ENCODE assay signal across 8 mouse cellular contexts in genomic region chr13:112928038-112928668, GRCm38 (mm10). TPM values are rescaled to one million over a fixed set of nuclear protein-coding genes. Genes with fewer than 3 reads are reported as not detected.
DNase-seq lines count a peak whose midpoint lies in the region; ATAC-seq and TF ChIP-seq lines count a peak whose summit lies in the region.

No protein-coding gene starts in this region.

- 5% methylated on average over 8 of the region's 8 CpGs for WGBS in embryonic facial prominence, embryonic 11.5 days
- 5% methylated on average over 8 of the region's 8 CpGs for WGBS in limb, embryonic 14.5 days

- H3K4me3 ChIP-seq in gastrocnemius, adult 2 months: peak overlapping the region; percentile 95
- peak overlapping the region; percentile 64 for H3K4me3 ChIP-seq in embryonic facial prominence, embryonic 11.5 days (ENCODE audit: low read depth, low read length)
- peak overlapping the region; percentile 80 for H3K4me3 ChIP-seq in limb, embryonic 14.5 days (replicated peaks; ENCODE audit: low read length)

- peak overlapping the region; percentile 85 for H3K27ac ChIP-seq in gastrocnemius, adult 2 months
- peak overlapping the region; percentile 72; the same call in 1 of the 2 replicates for H3K27ac ChIP-seq in embryonic facial prominence, embryonic 11.5 days (replicated peaks; ENCODE audit: low read depth, low read length)
- peak overlapping the region; percentile 74 for H3K27ac ChIP-seq in limb, embryonic 14.5 days (replicated peaks; ENCODE audit: low read depth, low read length)

- no peak for DNase-seq in gastrocnemius, adult 2 months
- DNase-seq in gastrocnemius, postnatal 25 days: no peak
- DNase-seq in 416B (ENCODE audit: low read depth): peak; percentile 32
- DNase-seq in embryonic facial prominence, embryonic 11.5 days (ENCODE audit: low spot score): peak; percentile 24
- DNase-seq in limb, embryonic 14.5 days (ENCODE audit: low spot score): no peak
- no peak for DNase-seq in right cerebral cortex, postnatal 36 days (ENCODE audit: low spot score in 2 of 2)
- no peak for DNase-seq in frontal cortex, postnatal 36 days (ENCODE audit: low spot score in 2 of 2)
- DNase-seq in layer of hippocampus, postnatal 36 days: no peak

- peaks cover 3% of the 10 kb centered on the region; the same call in 1 of the 2 replicates for H3K4me1 ChIP-seq in embryonic facial prominence, embryonic 11.5 days (ENCODE audit: control insufficient read depth, insufficient read depth, low read length)
- H3K4me1 ChIP-seq in limb, embryonic 14.5 days (ENCODE audit: control insufficient read depth, insufficient read depth, low read length): peaks cover 14% of the 10 kb centered on the region

- no peak for ATAC-seq in embryonic facial prominence, embryonic 11.5 days (replicated peaks; ENCODE audit: insufficient number of reproducible peaks, low FRiP score, low TSS enrichment, low read depth)
- no peak for ATAC-seq in limb, embryonic 14.5 days (ENCODE audit: low FRiP score, low read depth)

- intact Hi-C loops in gastrocnemius, adult 2 months (cut with DNase I): loop anchor here (1.0 to 5.0 kb wide), 2 partner anchors 108 to 266 kb away; partner anchors contain the start of gene Slc38a9

- peak overlapping the region; percentile 66 for H3K4me2 ChIP-seq in embryonic facial prominence, embryonic 11.5 days (ENCODE audit: low read depth, low read length)
- peak overlapping the region; percentile 81 for H3K4me2 ChIP-seq in limb, embryonic 14.5 days (replicated peaks; ENCODE audit: low read depth, low read length, severe bottlenecking)

- no peak for TF ChIP-seq POLR2A in limb, embryonic 14.5 days (IDR thresholded peaks at IDR 0.05; ENCODE audit: borderline replicate concordance, extremely low read depth, insufficient read depth, insufficient read length)

- no peak for TF ChIP-seq CTCF in gastrocnemius, adult 2 months (IDR thresholded peaks at IDR 0.05)

- no peaks in the 10 kb centered on the region for H3K27me3 ChIP-seq in embryonic facial prominence, embryonic 11.5 days (ENCODE audit: control insufficient read depth, insufficient read depth, low read length)
- no peaks in the 10 kb centered on the region for H3K27me3 ChIP-seq in limb, embryonic 14.5 days (ENCODE audit: control insufficient read depth, insufficient read depth, low read length)

- H3K9ac ChIP-seq in embryonic facial prominence, embryonic 11.5 days (replicated peaks; ENCODE audit: low read length): peak overlapping the region; percentile 57
- H3K9ac ChIP-seq in limb, embryonic 14.5 days (ENCODE audit: low read depth, low read length, severe bottlenecking): peak overlapping the region; percentile 78

- no peaks in the 10 kb centered on the region for H3K9me3 ChIP-seq in embryonic facial prominence, embryonic 11.5 days (replicated peaks; ENCODE audit: control insufficient read depth, low read length)
- H3K9me3 ChIP-seq in limb, embryonic 14.5 days (ENCODE audit: control insufficient read depth, low read length): no peaks in the 10 kb centered on the region

- peaks cover 4% of the 10 kb centered on the region for H3K36me3 ChIP-seq in embryonic facial prominence, embryonic 11.5 days (replicated peaks; ENCODE audit: control insufficient read depth, insufficient read depth, low read depth, low read length)
- peaks cover 22% of the 10 kb centered on the region for H3K36me3 ChIP-seq in limb, embryonic 14.5 days (ENCODE audit: control insufficient read depth, insufficient read depth, low read length)

RNA-seq across cellular contexts. Expression of gene Dhx29, which starts 0.9 kb away (rescaled TPM):
- total RNA-seq in gastrocnemius, adult 2 months (2021): 10 to 100 TPM; 13.4 to 16.0 TPM
- 10 to 100 TPM; 11.0 to 12.0 TPM for total RNA-seq in gastrocnemius, postnatal 25 days (2021)
- polyA plus RNA-seq in embryonic facial prominence, embryonic 11.5 days (2014; fragmentation: Nextera tagmentation; extraction: Ambion mirVana): 35.5 TPM in 2 replicates
- polyA plus RNA-seq in limb, embryonic 14.5 days (2012; rRNA removed): 10.4 and 13.2 TPM in 2 replicates
- 20.5 and 24.6 TPM in 2 replicates for polyA plus RNA-seq in limb, embryonic 14.5 days (2014; fragmentation: Nextera tagmentation; extraction: Ambion mirVana)
- 10 to 100 TPM; 23.5 to 26.4 TPM for total RNA-seq in layer of hippocampus, postnatal 36 days (2021)

RNA-seq across cellular contexts. Expression of gene Mtrex, which starts 1.0 kb away (rescaled TPM):
- total RNA-seq in gastrocnemius, adult 2 months (2021): 10 to 100 TPM; 29.5 to 31.1 TPM
- total RNA-seq in gastrocnemius, postnatal 25 days (2021): 10 to 100 TPM; 24.3 to 24.8 TPM
- 106 and 121 TPM in 2 replicates for polyA plus RNA-seq in embryonic facial prominence, embryonic 11.5 days (2014; fragmentation: Nextera tagmentation; extraction: Ambion mirVana)
- polyA plus RNA-seq in limb, embryonic 14.5 days (2012; rRNA removed): 41.3 and 50.8 TPM in 2 replicates
- 60.2 and 69.3 TPM in 2 replicates for polyA plus RNA-seq in limb, embryonic 14.5 days (2014; fragmentation: Nextera tagmentation; extraction: Ambion mirVana)
- 10 to 100 TPM; 47.9 to 50.9 TPM for total RNA-seq in layer of hippocampus, postnatal 36 days (2021)

RNA-seq across cellular contexts. Expression of gene Ccno, which starts 59.4 kb away (rescaled TPM):
- not detected for total RNA-seq in gastrocnemius, adult 2 months (2021)
- total RNA-seq in gastrocnemius, postnatal 25 days (2021): not detected
- 0.17 and 0.66 TPM in 2 replicates for polyA plus RNA-seq in embryonic facial prominence, embryonic 11.5 days (2014; fragmentation: Nextera tagmentation; extraction: Ambion mirVana)
- polyA plus RNA-seq in limb, embryonic 14.5 days (2012; rRNA removed): 0.60 and 0.80 TPM in 2 replicates
- polyA plus RNA-seq in limb, embryonic 14.5 days (2014; fragmentation: Nextera tagmentation; extraction: Ambion mirVana): 0.22 and 0.29 TPM in 2 replicates
- 1 to 10 TPM; 4.3 to 5.0 TPM for total RNA-seq in layer of hippocampus, postnatal 36 days (2021)

Comparison
In these comparisons a context has a peak if more than half of its experiments do, and no peak if none do; other contexts are left out.
1. DNase-seq: peak in 416B (single experiment) and embryonic facial prominence, embryonic 11.5 days (single experiment); none in gastrocnemius, adult 2 months (single experiment), gastrocnemius, postnatal 25 days (single experiment), limb, embryonic 14.5 days (single experiment), right cerebral cortex, postnatal 36 days (0 of 2), frontal cortex, postnatal 36 days (0 of 2) and layer of hippocampus, postnatal 36 days (0 of 2).
2. RNA of gene Ccno, which starts 59.4 kb away (total RNA-seq): 4.3 to 5.0 TPM in layer of hippocampus, postnatal 36 days; not detected in gastrocnemius, postnatal 25 days and not detected in gastrocnemius, adult 2 months; every median in the first group is over 4 times any median in the second.
3. Peak in every context shown above with its lines, with median percentiles within 50 percentile points of each other: H3K27ac ChIP-seq and H3K4me3 ChIP-seq.